Mouse (Mus musculus): ENCODE results near the gene Tspan12.

Tspan12 gene

GRCm38 (mm10) chr6:21768745-21769446, 83.4 kb downstream of the Tspan12 start:
- DNase-seq: no peak

DNA sequence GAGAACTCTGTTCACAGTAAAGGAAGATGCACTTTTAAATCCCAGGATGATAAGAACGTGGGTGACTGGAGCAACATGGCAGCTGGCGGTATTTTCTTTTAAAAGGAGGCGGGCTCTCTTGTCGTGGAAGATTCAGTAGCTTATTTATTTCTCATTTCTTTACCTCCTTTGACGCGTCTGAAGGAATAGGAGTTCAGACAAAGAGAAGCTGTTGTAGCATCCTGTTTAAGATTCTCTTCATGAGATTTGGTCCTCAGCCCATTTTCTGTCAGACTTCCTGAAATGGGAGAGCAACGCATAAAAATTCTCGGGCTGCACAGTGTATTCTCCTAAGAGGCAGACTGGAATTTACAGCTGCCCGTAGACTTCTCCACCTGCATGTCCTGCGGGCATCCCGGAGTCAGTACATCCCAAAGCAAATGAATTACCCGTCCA, 84.5 kb downstream of the Tspan12 start:
- no peak for DNase-seq

GRCm38 (mm10) chr6:21747536-21747935, 104.8 kb downstream of the Tspan12 start:
- no peak for DNase-seq

DNA sequence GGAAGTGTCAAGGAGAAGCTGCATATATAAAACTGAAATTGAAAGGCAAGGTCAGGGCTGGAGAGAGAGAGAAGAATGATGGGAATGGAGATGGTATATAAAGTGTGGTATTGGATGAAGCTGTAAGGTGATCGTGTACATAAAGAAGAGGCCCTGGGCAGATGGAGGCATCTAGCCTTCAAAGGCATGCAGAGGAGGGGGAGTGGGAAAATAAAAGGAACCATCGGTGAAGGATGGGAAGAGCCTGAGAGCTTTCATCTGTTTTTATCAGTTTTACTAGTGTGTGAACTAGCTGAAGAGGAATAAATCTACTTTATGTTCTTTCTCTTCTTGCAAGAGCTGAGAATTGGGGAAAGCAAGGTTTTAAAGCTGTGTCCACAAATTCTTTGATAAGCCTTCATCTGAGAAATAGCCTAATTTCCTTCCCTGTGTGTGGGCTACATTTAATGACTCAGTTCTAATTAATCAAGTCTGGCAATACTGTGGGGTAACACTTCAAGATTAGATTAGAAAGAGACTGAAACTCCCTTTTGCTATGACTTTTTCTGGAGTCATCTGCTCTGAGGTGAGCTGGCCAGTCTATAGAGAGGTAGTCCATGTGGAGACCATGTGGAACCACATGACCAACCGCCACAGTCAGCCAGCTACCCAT, 107.6 kb downstream of the Tspan12 start:
- no peak for DNase-seq

DNA sequence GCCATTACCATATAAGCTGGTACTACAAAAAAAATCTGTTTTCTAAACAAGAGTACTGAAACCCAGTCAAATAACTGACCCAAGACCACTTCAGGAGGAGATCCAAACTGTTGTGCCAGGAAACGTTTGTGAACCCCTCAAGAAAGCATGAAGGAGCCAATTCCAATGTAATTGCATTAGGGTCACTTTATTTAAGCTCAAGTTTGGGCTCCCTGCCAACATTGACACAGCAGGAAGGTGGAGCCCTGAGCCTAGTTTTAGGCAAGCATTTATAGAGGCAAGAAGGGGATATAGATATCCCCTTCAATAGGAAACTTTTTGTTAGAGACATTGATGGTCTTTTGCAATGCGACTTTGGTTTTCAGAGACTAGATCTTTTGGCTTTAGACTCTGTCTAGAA, 111.7 kb downstream of the Tspan12 start:
- DNase-seq: no peak

GRCm38 (mm10) chr6:21722238-21722637, 130.1 kb downstream of the Tspan12 start:
- DNase-seq: no peak
